Mouse (Mus musculus) fat pad, adult 2 months (tissue): ENCODE measurements at regions not wholly inside any gene's neighbourhood (a gene's known extent, or its start where the extent isn't known, plus 50 kb on each side); places are given as distances from the start of the nearest gene placed in this dataset.

Experiments used
- DNase-seq: peaks from one replicate; pipeline ENCODE4 v3.0.0-alpha.2; 2011; ENCODE audit warnings: low read depth, low spot score; ENCODE audit errors: extremely low read depth

DNA sequence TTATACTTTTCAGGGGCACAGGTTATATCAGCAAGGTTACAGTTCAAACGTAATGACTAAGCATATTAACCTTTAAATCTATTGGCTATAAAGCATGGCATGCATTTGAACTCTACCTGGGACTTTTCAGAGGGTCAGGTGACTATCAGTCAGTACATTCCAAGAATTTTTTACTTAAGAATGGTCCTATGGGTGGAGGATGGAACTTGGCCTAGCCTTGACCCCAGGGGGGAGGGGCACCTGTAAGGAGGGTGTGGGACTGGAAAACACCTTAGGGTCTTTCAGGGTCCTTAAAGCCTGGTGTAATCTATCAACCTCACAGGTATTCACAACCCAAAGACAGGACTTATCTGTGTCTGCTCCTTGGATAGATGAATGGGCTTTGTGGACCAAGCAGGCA, 66.4 kb upstream of the Hs6st1 start:
- DNase-seq = no peak

DNA sequence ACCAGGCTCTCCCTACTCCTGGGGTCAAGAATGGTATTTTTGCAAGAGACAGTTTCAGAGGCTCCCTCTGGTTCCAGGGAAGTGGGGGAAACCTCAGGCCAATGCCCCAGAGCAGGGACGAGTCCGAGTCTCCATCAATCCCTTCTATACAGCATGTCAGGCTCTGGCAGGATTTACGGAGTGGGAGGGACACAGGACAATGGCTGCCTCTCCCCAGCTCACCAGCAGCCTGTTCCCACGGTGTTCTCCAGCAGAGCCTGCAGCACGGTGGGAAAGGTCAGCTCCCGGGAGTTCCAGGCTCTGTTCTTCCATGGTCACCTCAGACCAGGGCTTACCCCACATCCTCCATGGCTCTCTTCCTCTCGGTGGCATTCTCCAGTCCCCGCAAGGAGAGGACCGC, 64.6 kb upstream of the Hs6st1 start:
- no peak for DNase-seq

DNA sequence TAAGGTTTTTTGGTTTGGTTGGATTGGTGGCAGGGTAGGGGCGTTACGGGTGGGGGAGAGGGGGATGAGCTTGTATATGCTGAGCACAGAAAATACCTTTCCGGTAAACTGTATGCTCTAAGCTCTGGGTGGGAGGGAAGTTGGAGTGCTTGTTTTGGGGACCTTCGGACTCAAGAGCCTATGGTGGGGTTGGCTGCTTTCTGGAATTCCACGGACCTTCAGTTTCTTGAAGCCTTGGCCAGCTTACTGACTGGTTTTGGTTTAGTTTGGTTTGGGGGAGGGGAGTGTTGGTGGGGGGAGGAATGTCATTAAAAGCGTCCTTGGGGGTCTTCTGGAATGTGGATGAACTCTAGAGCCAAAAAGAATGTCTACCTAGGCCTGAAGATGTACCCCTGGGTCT, 59.6 kb upstream of the Hs6st1 start:
- no peak for DNase-seq

DNA sequence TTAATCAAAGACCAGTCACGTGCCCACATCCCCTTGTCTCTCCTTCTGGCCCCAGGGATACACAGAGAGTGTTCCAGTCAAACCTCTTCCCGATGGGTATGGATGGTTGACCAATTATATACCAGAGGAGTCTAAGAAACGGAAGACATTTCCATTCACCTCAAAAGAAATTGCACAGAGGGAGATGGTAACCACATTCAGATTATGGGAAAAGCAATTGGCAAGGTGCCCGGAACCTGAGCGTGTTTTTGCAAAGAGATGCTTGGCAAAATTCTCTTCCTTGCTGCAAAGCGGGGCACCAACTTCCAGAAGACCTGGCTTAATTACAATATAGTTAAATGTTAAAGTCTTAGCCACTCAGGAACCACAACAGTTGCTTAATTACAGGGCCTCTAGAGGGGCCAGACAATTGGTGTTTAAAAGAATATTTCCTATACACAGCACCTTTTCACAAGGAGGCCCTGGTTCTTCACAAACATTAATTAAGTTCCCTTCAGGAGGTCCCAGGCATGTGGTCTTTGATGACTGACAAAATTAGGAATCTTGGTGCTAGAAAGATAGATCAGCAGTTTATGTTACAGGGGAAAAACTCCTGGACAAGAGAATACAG, 59.1 kb upstream of the Hs6st1 start:
- no peak for DNase-seq

DNA sequence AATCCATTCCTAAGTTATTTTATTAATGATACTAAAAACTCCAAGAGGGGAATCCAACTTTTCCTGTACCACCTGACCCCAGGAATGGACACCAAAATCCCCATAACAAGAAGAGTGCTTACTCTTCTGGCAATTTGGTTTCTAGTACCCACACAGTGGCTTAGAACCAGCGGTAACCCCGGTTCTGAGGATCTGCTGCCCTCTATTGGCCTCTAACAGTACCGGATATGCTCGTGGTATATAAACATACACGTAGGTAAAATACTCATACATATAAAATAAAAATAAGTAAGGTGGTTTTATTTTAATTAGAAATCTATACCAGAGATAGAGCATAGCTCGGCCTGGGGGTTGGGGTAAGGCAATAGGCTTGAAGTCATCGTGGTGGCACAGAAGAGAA, 58.0 kb upstream of the Hs6st1 start:
- DNase-seq = no peak

DNA sequence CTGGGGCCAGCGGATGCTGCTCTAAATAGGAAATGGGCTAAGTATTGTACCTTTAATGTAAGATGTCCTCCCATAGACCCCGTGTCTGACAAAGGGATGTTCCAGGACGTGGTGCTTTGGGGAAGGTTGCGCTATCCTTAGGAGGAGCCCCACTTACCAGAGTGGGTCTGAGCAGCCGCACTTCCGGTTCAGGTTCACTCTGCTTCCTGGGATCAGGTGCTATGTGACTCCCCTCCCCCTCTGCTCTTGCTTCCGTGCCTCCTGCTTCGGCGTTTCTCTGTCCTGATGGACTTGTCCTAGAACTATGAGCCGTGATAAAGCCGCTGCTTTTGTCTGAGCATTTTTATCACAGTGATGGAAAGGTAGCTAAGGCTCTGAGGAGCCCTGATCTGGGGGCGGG, 57.4 kb upstream of the Hs6st1 start:
- no peak for DNase-seq

DNA sequence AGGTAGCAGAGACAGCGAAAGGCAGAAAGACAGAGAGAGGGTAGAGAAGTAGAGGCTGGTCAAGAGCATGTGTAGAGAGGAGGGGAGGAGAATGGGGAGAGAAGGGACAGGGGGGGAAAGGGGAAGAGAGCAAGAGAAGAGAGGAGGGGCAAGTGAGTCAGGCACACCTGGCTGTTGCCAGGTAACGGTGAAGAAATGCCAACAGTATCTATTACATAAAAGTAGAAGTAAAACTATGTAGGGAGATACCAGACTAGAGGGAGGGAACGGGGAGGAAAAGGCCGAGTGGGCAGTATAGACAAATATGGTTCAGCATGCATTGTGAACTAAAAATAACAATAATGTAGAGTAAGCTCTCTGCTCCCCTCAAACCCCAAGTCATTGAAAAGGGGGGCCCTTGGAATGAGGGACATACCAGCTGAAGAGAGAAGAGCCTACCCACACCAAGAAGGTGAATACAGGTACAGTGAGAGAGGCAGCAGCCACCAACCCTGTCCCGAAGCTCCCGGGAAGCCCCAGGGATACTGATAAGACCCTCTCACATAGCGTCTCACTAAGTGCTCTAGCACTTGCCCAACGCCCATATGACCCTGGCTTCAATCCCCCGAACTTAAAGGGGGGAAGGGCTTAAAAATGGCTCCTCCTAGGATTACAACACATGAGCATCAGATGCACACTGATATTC, 56.0 kb upstream of the Hs6st1 start:
- no peak for DNase-seq

DNA sequence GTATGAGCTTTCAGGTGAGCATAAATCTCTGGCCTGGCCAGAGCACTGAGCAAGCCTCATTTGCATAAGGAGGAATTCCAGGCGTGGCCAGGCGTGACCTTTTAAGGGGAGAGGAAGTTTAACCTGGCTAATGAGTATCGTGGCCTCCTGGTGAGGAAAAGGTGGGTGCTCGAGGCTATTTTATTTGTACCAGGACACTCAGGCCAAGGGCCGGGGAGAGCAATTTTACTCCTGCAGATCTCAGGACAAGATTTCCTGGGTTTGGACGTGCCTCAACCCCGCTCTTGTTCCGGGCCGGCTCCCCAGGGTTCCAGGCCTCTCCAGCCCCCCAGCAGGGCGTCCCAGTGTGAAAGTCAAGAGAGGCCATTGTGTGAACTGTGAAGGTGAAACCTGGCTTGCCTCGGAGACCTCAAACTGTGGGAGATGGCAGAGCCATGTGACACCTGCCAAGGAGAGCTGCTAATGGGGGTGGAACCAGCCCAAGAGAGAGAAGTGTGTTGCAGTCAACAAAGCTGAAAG, 54.3 kb upstream of the Hs6st1 start:
- no peak for DNase-seq

DNA sequence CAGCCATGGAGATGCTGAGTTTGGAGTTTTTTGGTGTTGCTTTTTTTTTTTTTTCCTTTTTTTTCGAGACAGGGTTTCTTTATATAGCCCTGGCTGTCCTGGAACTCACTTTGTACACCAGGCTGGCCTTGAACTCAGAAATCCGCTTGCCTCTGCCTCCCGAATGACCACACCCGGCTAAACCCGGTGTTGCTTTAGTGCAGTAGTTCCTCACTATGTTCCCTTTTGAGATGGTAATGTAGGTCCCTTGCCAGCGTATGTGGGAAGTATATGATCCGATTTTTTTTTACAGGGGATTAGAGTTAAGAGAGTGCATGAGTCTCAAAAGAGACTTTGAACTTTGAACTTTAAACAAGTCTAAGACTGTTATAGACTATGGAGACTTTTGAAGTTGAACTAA, 53.8 kb upstream of the Hs6st1 start:
- no peak for DNase-seq

DNA sequence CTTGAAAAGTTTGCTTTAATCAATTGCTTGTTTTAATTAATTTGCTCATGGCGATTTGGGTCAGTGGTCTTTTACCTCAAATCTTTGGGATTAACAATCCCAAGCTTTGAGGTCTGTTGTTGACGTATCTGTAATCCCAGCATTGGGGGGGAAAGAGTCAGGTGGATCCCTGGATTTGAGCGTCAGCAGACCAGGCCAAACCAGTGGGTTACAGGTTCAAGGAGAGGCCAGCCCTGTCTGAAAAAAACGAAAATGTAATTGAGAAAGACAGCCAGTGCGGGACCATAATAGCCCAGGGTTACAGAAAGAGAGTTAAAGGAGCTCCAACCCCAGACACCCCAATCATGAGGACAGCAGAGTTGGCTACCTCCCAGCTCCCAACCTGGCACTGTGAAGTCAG, 53.0 kb upstream of the Hs6st1 start:
- DNase-seq = no peak

DNA sequence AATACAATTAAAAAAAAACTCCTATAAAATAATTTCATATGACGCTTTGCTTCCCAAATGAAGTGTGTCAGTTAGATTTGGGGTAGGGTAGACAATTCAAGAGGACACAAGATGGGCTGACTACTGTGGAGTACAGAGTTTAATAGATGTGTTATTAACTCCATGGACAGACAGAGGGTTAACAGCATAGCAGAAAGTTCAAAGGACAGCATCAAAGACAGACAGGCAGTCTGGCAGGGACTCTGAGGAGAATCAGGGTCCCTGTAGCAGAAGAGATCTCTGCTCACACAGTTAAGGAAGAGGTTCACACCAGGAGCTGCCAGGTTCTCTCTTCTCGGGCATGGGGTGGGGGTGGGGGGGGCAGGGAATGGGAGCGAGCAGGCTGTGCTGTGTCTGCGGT, 51.6 kb upstream of the Hs6st1 start:
- no peak for DNase-seq

DNA sequence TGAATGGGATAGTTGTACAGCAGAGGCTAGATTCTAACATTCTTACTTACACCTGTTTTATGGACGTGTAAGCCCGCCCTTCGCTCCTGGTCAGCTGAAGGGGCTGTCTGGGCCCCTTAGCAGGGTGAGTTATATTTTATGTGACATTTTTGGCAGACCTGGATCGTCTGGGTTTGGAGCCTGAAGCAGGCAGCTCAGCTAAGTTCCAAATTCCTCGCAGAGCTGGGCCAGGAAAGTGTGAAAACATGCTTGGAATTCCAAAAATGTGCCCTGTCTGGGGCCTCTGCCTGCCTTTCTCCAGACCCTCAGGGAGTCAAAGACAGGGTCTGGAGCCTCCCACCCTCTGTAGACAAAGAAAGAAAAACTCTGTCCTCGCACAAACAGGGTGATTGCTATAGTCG, 51.1 kb upstream of the Hs6st1 start:
- DNase-seq = no peak

DNA sequence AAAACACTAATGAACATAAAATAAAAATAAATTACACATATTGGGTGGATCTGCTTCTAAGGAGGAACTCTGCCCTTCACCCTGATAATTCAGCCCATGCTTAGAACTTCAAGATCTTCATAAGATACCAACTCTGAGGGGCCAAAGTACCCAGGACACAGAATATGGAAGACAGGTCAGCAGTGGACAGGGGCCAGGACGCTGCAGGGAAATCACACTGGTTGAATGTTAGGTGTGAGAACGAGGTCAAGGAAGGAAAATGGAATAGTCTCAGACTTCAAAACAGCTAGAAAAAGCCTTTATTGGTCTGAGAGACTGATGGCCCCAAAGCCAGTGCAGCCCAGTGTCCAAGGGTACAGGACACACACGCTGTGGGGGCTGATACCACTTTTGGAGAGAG, 50.5 kb upstream of the Hs6st1 start:
- no peak for DNase-seq
